Mouse (Mus musculus): ENCODE results near the gene Dcaf5.

The Dcaf5 gene

DNA sequence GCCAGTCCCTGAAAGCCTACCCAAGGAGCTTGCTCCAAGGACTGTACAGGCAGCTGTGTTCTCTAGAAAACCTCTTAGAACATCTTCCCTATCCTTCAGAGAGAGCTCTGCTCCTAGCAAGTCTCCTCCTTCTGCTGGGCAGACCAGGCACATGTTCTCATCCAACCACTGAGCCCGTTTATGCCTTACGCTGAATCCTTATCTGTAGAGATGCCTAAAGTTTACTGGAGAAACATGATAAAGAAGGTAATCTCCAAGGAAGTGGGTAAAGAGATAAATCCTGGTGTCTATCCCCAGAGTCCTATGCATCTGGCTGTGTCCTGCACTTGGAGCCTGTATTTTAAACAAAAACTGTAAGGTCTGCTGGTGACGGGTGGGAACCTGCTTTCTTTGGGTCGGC lies 145.9 kb downstream of the Dcaf5 start:
- in situ Hi-C loops (cut with MboI; ENCODE audit: low sequenced_read_pairs) = no loop called here

DNA sequence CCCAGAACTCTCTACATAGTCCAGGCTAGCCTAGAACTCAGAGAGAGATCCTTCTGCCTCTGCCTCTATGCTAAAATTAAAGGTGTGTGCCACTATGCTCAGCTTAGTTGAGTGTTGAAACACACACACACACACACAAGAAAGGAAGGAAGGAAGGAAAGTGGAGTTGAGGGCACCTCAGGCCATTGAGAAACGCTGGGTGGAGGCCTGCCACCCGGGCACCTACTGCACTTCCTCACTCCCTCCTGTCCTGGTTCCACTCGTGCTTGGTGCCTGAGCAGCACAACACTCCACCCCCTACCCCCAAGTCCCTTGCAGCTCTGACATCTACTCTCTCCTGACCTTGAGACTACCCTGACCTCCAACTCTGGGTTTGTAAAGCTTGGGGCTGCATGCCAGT lies 146.7 kb downstream of the Dcaf5 start:
- in situ Hi-C loops (cut with MboI; ENCODE audit: low sequenced_read_pairs) = no loop called here

DNA sequence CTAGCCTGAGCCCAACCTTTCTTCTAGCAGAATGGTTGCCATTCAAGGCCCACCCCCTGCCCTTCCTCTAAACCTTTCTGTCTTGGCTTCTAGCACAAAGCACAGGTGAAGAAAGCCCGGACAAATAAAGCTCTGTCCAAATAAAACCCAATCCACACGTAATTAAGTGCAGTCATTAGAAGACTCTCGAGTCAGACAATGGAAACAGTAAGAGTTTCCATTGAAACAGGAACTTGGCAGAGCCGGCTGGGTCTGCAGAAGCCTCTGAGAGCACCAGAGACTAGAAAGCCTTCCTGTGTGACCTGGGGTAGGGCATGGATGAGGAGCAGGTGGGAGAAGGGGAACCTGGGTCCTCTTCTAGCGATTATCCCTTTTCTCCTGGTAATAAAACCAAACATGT lies 150.5 kb downstream of the Dcaf5 start:
- in situ Hi-C loops (cut with MboI; ENCODE audit: low sequenced_read_pairs) = no loop called here

Data from CH12F3 (cell line).